Mouse (Mus musculus): ENCODE results near the gene Cdk6.

- TF ChIP-seq CTCF (IDR thresholded peaks at IDR 0.05; ENCODE audit: low read depth, low read length) (no peak), POLR2A (IDR thresholded peaks at IDR 0.05; ENCODE audit: insufficient read depth, low read length) (no peak)
Measured at GRCm38 (mm10) chr5:3492776-3493636, 151.7 kb downstream of the Cdk6 start.
